Mouse (Mus musculus) erythroblast, embryonic 14.5 days (primary cell): ENCODE data around the gene Fbxo46. TPM values are rescaled to one million over a fixed set of nuclear protein-coding genes. Genes with fewer than 3 reads are reported as not detected.
"Not testable (repeated sequence)": the region's sequence is repeated elsewhere in the genome, so short reads cannot be mapped to it uniquely, and the experiment has no call there.

Source experiments
- H3K27me3 ChIP-seq: 2 replicates; pipeline ENCODE4 v1.6.1; 2012; ENCODE audit warnings: inconsistent platforms; ENCODE audit not compliant: control insufficient read depth
- H3K36me3 ChIP-seq: 2 replicates; pipeline ENCODE4 v1.6.1; 2012; ENCODE audit warnings: mild to moderate bottlenecking, inconsistent platforms; ENCODE audit not compliant: control insufficient read depth
- H3K4me1 ChIP-seq: 2 replicates; pipeline ENCODE4 v1.6.1; 2012; ENCODE audit warnings: inconsistent platforms; ENCODE audit not compliant: control insufficient read depth
- H3K4me3 ChIP-seq: replicated peaks from 2 replicates; pipeline ENCODE3; 2012; ENCODE audit warnings: moderate library complexity, mild to moderate bottlenecking, inconsistent platforms
- H3K9me3 ChIP-seq: 2 replicates; pipeline ENCODE4 v1.6.1; 2012; ENCODE audit warnings: low read length, inconsistent platforms, mixed read lengths; ENCODE audit not compliant: control insufficient read depth
- GATA1 ChIP-seq: IDR thresholded peaks from 2 replicates; pipeline ENCODE4 v1.6.1; 2012; ENCODE audit warnings: low read length, inconsistent platforms, mixed read lengths
- TAL1 ChIP-seq: IDR thresholded peaks from 3 replicates; pipeline ENCODE4 v1.6.1; 2012; ENCODE audit warnings: low read length, inconsistent platforms, mixed read lengths
- polyA plus RNA-seq: library from polyadenylated mRNA; stranded (reverse); fragments of >175 nt; gene quantifications from 2 replicates; pipeline ENCODE4 v1.2.3, GENCODE M21; 2012

The Fbxo46 gene
- polyA plus RNA-seq, 1 experiment, result 1.9 TPM

DNA sequence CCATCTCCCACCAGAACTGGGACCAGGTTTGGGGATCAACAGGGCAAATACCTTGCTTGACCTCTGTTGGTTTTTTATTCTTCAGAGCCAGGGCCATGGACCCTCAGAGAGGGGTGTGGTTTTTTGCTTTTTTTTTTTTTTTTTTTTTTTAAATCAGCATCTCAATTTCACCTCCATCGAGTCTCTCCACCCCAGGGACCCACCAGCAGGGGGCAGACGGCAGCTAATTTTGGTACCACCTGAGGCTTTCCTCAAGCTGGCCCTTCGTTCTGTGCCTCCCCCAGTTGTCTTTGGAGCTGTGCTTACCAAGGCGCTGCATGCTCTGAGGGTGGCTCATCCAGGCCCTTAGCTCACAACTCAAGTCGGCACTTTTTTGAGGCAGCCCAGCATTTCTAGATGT, 17.7 kb downstream of the Fbxo46 start:
- 0 out of 2 replicates have a peak, but pooled peaks cover 2% of the 10 kb centered on the region for H3K4me1 ChIP-seq
- peaks cover 13% of the 10 kb centered on the region for H3K9me3 ChIP-seq
- H3K4me3 ChIP-seq, result no peak overlapping the region
- peaks cover 70% of the 10 kb centered on the region for H3K36me3 ChIP-seq
- TF ChIP-seq TAL1 (no peak), GATA1 (no peak)
- no peaks in the 10 kb centered on the region for H3K27me3 ChIP-seq

DNA sequence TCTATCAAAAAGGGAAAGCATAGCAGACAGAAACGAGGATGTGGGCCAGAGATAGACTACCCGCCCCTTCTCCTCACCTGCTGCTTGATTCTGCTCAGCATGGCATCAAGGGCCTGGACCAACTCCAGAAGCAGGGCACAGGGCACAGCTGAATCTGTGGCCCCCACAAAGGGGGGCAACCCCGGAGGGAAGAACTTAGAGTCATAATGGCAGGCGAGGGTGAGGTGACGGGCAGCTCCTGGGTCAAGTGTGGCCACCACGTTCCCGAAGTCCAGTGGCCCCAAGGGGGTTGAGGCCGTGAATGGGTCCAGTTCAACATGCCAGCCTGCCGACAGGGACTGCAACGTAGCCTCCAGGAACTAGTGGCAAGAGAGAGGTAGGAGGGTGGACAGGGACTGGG, 27.1 kb downstream of the Fbxo46 start:
- Histone ChIP-seq H3K27me3 (peaks cover 13% of the 10 kb centered on the region), H3K4me3 (no peak overlapping the region), H3K9me3 (no peaks in the 10 kb centered on the region), H3K4me1 (peaks cover 47% of the 10 kb centered on the region), H3K36me3 (peaks cover 13% of the 10 kb centered on the region)
- TF ChIP-seq GATA1 (no peak), TAL1 (no peak)

DNA sequence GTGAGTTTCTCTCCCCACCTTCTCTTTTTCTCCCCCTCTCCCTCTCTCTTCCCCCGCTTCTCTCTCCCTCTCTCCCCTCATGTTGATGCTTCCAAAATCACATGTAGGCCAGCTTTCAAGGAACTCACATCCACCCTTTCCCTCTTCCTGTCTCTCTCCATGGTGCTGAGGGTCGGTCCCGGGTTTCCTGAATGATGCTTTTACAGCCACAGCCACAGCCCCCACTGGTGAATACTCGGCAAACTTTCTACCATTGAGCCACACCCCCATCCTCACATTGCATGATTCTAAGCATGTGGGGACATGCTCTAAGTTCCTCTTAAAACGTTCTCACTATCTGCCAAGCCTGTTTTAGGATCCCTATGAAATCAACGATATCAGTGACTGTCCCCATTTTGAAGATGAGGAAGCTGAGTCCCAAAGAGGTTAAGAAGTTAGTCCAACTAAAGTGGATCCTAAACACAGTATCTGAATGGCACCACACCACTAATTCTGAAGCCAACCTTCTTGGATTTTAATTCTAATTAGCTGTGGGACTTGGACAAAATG, 27.9 kb downstream of the Fbxo46 start:
- H3K36me3 ChIP-seq, result peaks cover 21% of the 10 kb centered on the region
- peaks cover 13% of the 10 kb centered on the region for H3K27me3 ChIP-seq
- H3K4me1 ChIP-seq, result peaks cover 50% of the 10 kb centered on the region
- H3K9me3 ChIP-seq, result no peaks in the 10 kb centered on the region
- TF ChIP-seq TAL1 (no peak), GATA1 (no peak)
- peak overlapping the region; percentile 81 for H3K4me3 ChIP-seq

DNA sequence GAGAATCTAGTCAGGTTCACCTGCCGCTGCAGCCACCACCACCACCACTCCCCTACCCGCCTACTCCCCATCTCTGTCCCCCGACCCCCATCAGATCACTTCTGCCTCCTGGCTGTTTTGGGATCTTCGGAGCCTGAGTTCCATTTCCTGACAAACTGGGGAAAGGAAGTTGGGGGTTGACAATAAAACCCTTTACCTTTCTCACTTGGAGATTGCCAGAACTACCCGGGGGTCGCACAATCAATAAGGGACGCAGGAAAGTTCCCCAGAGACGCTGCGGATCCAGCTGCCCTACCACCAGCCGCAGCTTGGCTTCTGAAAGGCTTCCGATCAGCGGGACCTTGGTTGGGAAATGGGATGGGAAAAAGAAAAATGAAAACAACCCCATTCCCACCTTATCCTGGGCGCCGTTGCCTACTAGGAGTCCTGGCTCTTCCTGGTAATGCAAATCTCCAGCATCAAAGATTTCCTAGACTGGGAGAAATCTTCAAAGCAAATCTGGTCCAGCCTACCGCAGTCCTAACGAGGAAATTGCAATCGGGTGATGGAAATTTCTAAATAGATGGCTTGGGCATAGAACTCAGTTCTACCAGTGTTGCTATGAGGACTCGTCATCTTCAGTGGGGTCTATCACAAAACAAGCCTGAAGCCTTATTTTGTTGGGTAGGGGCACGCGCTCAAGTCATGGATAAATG, 28.7 kb downstream of the Fbxo46 start:
- H3K4me1 ChIP-seq, result peaks cover 50% of the 10 kb centered on the region

DNA sequence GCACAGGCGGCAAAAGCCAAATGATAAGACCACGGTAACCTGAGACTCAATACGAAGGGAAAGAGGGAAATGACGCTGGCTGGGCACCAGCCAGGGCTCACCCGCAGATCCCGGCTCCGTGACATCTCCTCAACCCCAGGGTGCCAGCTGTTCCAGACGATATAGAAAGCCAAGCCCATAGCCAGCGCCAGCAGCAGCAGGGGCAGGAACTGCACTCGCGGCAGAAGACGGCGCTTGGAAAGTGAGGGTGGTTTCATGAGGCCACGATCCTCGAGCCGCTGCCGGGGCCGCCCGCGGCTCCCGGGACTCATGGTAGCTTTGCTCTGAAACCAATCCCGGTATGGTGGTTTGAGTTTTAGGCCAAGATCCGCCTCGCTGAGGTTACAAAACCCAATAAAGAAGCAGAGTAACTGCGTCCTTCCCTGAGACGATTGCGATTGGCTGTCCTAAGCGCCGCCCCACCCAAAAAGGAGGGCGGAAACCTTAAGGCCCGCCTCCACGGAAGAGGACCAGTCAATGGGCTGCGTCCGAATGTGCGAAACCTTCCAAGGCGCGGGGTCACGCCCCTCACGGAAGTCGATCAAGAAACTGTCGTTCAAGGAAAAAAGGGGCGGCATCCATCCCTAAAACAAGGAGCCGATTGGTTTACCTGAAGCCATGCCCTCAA, 29.3 kb downstream of the Fbxo46 start, which contains the start of gene Qpctl:
Qpctl (minus strand) TSS at position 417 of the 667 bp plus-strand sequence.
- TF ChIP-seq GATA1, result no peak
- TF ChIP-seq TAL1, result no peak
- H3K4me1 ChIP-seq, result peaks cover 50% of the 10 kb centered on the region
- H3K9me3 ChIP-seq, result no peaks in the 10 kb centered on the region
- H3K27me3 ChIP-seq, result peaks cover 13% of the 10 kb centered on the region
- peaks cover 35% of the 10 kb centered on the region for H3K36me3 ChIP-seq
- peak within 1 kb of the TSS; percentile 81 for H3K4me3 ChIP-seq

More for the DNA sequence above, 28.7 kb downstream of the Fbxo46 start:
- Histone ChIP-seq H3K4me3 (peak overlapping the region; percentile 81), H3K9me3 (no peaks in the 10 kb centered on the region), H3K36me3 (peaks cover 29% of the 10 kb centered on the region), H3K27me3 (peaks cover 13% of the 10 kb centered on the region)
- TF ChIP-seq TAL1 (no peak), GATA1 (no peak)

DNA sequence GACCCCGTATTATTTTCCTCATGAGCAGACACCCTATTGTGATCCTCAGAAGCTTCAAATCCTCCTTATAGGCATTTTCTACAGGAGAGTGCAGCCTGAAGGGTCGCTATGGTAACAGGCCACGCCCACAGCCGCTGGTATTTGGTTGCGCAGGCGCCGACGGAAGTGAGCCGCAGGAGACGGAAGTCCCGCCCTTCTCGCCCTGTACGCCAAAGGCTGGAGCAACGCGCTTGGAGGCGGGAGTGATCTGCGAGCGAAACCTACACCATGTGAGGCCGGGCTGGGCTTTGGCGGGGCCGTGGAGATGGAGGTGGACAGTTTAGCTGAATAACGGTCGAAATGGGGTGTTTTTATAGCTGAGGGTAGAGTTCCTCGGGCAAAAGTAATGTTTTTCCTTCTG, 30.0 kb downstream of the Fbxo46 start, which contains the start of gene Snrpd2:
Snrpd2 (plus strand) TSS at position 97 of the 400 bp plus-strand sequence.
- TF ChIP-seq GATA1 (no peak), TAL1 (no peak)
- Histone ChIP-seq H3K4me3 (peak within 1 kb of the TSS; percentile 81), H3K36me3 (peaks cover 40% of the 10 kb centered on the region), H3K9me3 (no peaks in the 10 kb centered on the region), H3K27me3 (peaks cover 13% of the 10 kb centered on the region), H3K4me1 (peaks cover 50% of the 10 kb centered on the region)

DNA sequence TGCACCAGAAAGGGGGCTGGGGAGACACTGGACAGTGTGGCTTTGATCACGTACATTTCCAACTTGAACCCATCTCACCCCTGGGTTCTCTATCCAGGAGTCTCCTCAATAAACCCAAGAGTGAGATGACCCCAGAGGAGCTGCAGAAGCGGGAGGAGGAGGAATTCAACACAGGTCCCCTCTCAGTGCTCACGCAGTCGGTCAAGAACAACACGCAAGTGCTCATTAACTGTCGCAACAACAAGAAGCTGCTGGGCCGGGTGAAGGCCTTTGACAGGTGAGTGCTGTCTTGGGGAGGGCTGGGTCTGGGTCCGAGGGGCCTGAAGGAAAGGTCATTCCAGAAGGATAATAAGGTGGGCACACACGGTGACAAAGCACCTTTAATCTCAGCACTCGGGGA, 31.5 kb downstream of the Fbxo46 start:
- H3K4me3 ChIP-seq, H3K9me3 ChIP-seq: not testable (repeated sequence)
- Histone ChIP-seq H3K27me3 (peaks cover 13% of the 10 kb centered on the region), H3K4me1 (peaks cover 52% of the 10 kb centered on the region), H3K36me3 (peaks cover 43% of the 10 kb centered on the region)

DNA sequence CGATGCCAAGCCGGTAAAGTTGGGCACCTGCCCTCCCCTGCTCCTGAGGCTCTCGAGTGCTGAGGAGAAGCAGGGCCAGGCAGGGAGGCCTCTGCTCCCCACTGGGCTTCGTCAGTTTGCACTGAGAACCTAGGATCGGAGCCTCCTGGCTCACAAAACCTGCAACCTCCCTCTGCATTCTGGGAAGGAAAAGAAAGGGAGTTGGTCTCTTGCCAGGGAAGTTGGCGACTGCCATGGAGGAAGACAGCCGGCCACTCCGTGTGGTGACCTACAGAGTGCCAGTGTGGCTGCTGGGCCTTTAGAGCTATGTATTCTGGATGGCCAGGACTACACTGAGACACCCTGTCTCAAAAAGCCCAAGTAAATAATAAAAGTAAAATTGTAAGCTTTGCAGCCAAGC, 35.1 kb downstream of the Fbxo46 start:
- no peaks in the 10 kb centered on the region for H3K9me3 ChIP-seq
- peaks cover 41% of the 10 kb centered on the region for H3K36me3 ChIP-seq
- H3K4me3 ChIP-seq, result no peak overlapping the region
- peaks cover 10% of the 10 kb centered on the region for H3K27me3 ChIP-seq
- H3K4me1 ChIP-seq, result peaks cover 37% of the 10 kb centered on the region
- TF ChIP-seq GATA1 (no peak), TAL1 (no peak)

DNA sequence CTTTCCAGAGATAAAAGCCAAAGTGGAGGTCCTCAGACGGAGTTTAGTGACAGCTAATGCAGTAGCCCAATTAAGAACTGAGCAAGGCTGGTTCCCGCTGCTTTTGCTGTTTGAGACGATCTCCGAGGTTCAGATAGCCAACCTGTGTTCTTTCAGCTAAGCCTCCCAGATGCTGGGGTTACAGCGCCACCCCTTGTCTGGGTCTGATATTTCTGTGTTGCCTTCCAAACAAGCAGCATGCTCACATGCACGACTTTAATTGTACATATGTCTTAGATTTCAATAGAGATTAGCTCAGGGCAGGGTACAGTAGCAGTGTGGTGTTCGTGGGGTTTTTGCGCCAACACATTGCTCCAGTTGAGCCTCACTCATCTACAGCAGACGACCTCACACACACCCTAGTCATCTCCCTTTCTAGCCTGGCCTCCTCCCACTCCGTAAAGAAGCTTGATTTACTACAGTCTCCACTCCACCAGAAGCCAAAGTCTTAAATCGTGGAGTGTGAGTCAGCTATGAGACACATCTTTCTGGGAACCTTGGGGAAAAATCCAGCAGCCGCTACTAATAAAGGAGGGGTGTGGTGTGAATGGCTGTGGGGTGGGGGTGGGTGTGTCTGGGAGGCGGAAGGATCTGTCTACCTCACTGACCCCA, 36.3 kb downstream of the Fbxo46 start:
- Histone ChIP-seq H3K4me3 (no peak overlapping the region), H3K9me3 (no peaks in the 10 kb centered on the region), H3K27me3 (peaks cover 17% of the 10 kb centered on the region), H3K4me1 (peaks cover 37% of the 10 kb centered on the region), H3K36me3 (peaks cover 38% of the 10 kb centered on the region)
- TF ChIP-seq GATA1 (no peak), TAL1 (no peak)
